ENCODE assay signal across 13 mouse cellular contexts in the genomic region with DNA sequence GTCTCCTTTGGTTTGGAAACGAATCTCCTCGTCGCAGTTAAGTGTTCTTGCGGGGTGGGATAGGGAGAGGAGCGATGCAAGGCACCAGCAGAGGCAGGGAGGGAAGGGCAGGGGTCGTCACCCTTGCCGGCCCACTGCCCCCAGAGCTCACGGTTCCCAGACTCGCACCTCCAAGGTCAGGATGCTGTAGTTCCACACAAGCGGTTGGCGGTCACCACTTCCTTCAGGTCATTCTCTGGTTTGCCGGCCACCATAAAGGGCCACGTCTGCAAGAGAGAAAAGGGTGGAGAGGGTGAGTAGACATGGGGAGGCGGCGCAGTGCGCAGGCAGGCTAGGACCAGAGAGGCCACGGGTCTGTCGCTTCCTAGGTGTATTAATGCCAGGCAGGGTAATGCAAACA. TPM values are rescaled to one million over a fixed set of nuclear protein-coding genes. Genes with fewer than 3 reads are reported as not detected.
DNase-seq lines count a peak whose midpoint lies in the region; ATAC-seq and TF ChIP-seq lines count a peak whose summit lies in the region.
"Had no signal": no experiment of that assay in that cellular context is flagged by ENCODE, and none has a peak within 500 bp of the region (broad histone marks: within the 10 kb centered on the region; RNA-seq: fewer than 3 reads in every experiment).

No protein-coding gene starts in this region.

- peak overlapping the region; percentile 67 for H3K4me3 ChIP-seq in lung, embryonic 14.5 days (ENCODE audit: low read depth, low read length)
- H3K4me3 ChIP-seq in heart, embryonic 14.5 days (ENCODE audit: control insufficient read depth in 1 of 2, insufficient read depth in 1 of 2, low read depth in 1 of 2, low read length in 2 of 2) = peak overlapping the region; percentile 45 to 51
- no peak overlapping the region for H3K4me3 ChIP-seq in neural tube, embryonic 11.5 days (ENCODE audit: low read depth, low read length)
- H3K4me3 ChIP-seq: erythroblast, embryonic 14.5 days had no signal

- H3K27ac ChIP-seq in lung, embryonic 14.5 days (ENCODE audit: low read depth) = peak overlapping the region; percentile 97
- H3K27ac ChIP-seq in heart, embryonic 14.5 days (replicated peaks in 1 of 2; ENCODE audit: control insufficient read depth in 1 of 2, insufficient read depth in 1 of 2, low read depth in 2 of 2, low read length in 2 of 2) = peak overlapping the region; percentile 13 to 55
- no peak overlapping the region for H3K27ac ChIP-seq in neural tube, embryonic 11.5 days (ENCODE audit: low read depth, low read length)

- H3K4me1 ChIP-seq in lung, embryonic 14.5 days (ENCODE audit: insufficient read depth) = no peaks in the 10 kb centered on the region; the same call in 1 of the 2 replicates
- peaks cover 4 to 17% of the 10 kb centered on the region in 2 experiments; a peak in 3 of 4 replicates for H3K4me1 ChIP-seq in heart, embryonic 14.5 days (ENCODE audit: control insufficient read depth in 2 of 2, insufficient read depth in 2 of 2, low read length in 2 of 2)
- H3K4me1 ChIP-seq in neural tube, embryonic 11.5 days (ENCODE audit: control insufficient read depth, insufficient read depth, low read length) = no peaks in the 10 kb centered on the region

- 3% methylated on average over 18 of the region's 18 CpGs for WGBS in lung, embryonic 14.5 days
- WGBS in heart, embryonic 14.5 days = 6% methylated on average over 18 of the region's 18 CpGs
- under 1% methylated on average over 15 of the region's 18 CpGs for WGBS in neural tube, embryonic 11.5 days

- H3K9ac ChIP-seq in lung, embryonic 14.5 days = peak overlapping the region; percentile 95
- peak overlapping the region; percentile 61 for H3K9ac ChIP-seq in heart, embryonic 14.5 days (ENCODE audit: low read length)
- H3K9ac ChIP-seq in neural tube, embryonic 11.5 days (ENCODE audit: low read length) = no peak overlapping the region

- peaks cover 23% of the 10 kb centered on the region for H3K27me3 ChIP-seq in lung, embryonic 14.5 days (ENCODE audit: insufficient read depth, low read length)
- peaks cover 76% of the 10 kb centered on the region for H3K27me3 ChIP-seq in heart, embryonic 14.5 days (ENCODE audit: control insufficient read depth, insufficient read depth, low read length)
- peaks cover 88% of the 10 kb centered on the region for H3K27me3 ChIP-seq in neural tube, embryonic 11.5 days (ENCODE audit: control insufficient read depth, insufficient read depth, low read length)

- no peak for ATAC-seq in lung, embryonic 14.5 days (ENCODE audit: insufficient read depth)
- ATAC-seq in heart, embryonic 14.5 days (ENCODE audit: insufficient number of reproducible peaks, insufficient read depth, low FRiP score, low read depth) = no peak
- ATAC-seq in neural tube, embryonic 11.5 days (ENCODE audit: insufficient read depth, low FRiP score, low TSS enrichment) = no peak

- no peaks in the 10 kb centered on the region for H3K9me3 ChIP-seq in lung, embryonic 14.5 days (ENCODE audit: low read depth, low read length)
- no peaks in the 10 kb centered on the region for H3K9me3 ChIP-seq in heart, embryonic 14.5 days (ENCODE audit: control insufficient read depth, low read length)
- no peaks in the 10 kb centered on the region for H3K9me3 ChIP-seq in neural tube, embryonic 11.5 days (ENCODE audit: control insufficient read depth, low read length)

- peaks cover 7% of the 10 kb centered on the region; the same call in 1 of the 2 replicates for H3K36me3 ChIP-seq in lung, embryonic 14.5 days (ENCODE audit: insufficient read depth)
- no peaks in the 10 kb centered on the region for H3K36me3 ChIP-seq in heart, embryonic 14.5 days (ENCODE audit: control insufficient read depth, insufficient read depth, low read length)
- no peaks in the 10 kb centered on the region for H3K36me3 ChIP-seq in neural tube, embryonic 11.5 days (ENCODE audit: control insufficient read depth, insufficient read depth, low read length)

- DNase-seq in lung, embryonic 14.5 days = peak; percentile 60
- DNase-seq in lung, postnatal 36 days = no peak
- peak; percentile 56 for DNase-seq in kidney, postnatal 10 days
- peak; percentile 22 for DNase-seq in neural tube, embryonic 11.5 days (ENCODE audit: low spot score)
- DNase-seq in left cerebral cortex, adult 9 months (ENCODE audit: low spot score in 2 of 2) = no peak
- DNase-seq in adrenal gland, postnatal 4 days (ENCODE audit: low spot score in 2 of 2) = no peak
- DNase-seq in spleen, adult 12 weeks (ENCODE audit: low spot score) = no peak
- DNase-seq: cerebellum, adult 18-20 months; spleen, adult 18-20 months had no signal

- H3K4me2 ChIP-seq in lung, embryonic 14.5 days = peak overlapping the region; percentile 58
- peak overlapping the region; percentile 31 for H3K4me2 ChIP-seq in heart, embryonic 14.5 days (ENCODE audit: low read length)
- no peak overlapping the region for H3K4me2 ChIP-seq in neural tube, embryonic 11.5 days (ENCODE audit: low read depth)

- TF ChIP-seq CTCF in lung, embryonic 14.5 days (IDR thresholded peaks at IDR 0.05; ENCODE audit: low read depth) = no peak

RNA-seq across cellular contexts. Expression of a gene that starts 2.4 kb away (rescaled TPM):
- polyA plus RNA-seq in lung, embryonic 14.5 days (2014; fragmentation: Nextera tagmentation; extraction: Ambion mirVana) = 227 and 238 TPM in 2 replicates
- polyA plus RNA-seq in heart, embryonic 14.5 days (2014; fragmentation: Nextera tagmentation; extraction: Ambion mirVana) = 65.2 and 71.6 TPM in 2 replicates
- polyA plus RNA-seq in neural tube, embryonic 11.5 days (2014; fragmentation: Nextera tagmentation; extraction: Ambion mirVana) = 0.40 and 0.69 TPM in 2 replicates
- 10 to 100 TPM; 32.6 to 58.5 TPM for total RNA-seq in adrenal gland, postnatal 4 days (2021)
- total RNA-seq: left cerebral cortex, postnatal 25 days; monocyte, adult 5-6 weeks had no signal
- polyA plus RNA-seq: erythroblast, embryonic 14.5 days had no signal

Comparison
In these comparisons a context has a peak if more than half of its experiments do, and no peak if none do; other contexts are left out.
1. DNase-seq: peak in lung, embryonic 14.5 days (single experiment), kidney, postnatal 10 days (single experiment) and neural tube, embryonic 11.5 days (single experiment); none in lung, postnatal 36 days (single experiment), left cerebral cortex, adult 9 months (0 of 2), adrenal gland, postnatal 4 days (0 of 2) and spleen, adult 12 weeks (single experiment).
2. RNA of a gene that starts 2.4 kb away (polyA plus RNA-seq): 227 to 238 TPM in lung, embryonic 14.5 days and 65.2 to 71.6 TPM in heart, embryonic 14.5 days; 0.40 to 0.69 TPM in neural tube, embryonic 11.5 days; every median in the first group is over 10 times any median in the second.